Mouse (Mus musculus): ENCODE measurements around the gene Tubb5.

Gene Tubb5

GRCm38 (mm10) chr17:35825109-35825850, 12.8 kb downstream of the Tubb5 start:
- DNase-seq = no peak

DNA sequence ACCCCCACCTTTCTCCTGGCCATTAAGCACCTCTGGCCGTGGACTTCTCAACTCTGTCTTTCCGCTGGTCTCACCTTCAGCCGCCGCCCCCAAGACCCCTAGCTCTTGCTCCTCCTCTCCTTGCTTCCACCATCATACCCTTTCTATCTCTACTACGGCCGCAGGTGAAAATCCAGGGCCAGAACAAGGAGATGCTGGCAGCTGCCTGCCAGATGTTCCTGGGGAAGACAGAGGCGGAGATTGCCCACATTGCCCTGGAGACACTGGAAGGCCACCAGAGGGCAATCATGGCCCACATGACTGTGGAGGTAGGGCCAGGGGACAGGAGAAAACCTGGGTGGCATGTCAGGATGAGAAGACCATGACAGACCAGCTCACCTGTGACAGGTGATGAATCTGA, 13.7 kb downstream of the Tubb5 start:
- peak in 1 of 2 experiments; percentile 26 for DNase-seq

DNA sequence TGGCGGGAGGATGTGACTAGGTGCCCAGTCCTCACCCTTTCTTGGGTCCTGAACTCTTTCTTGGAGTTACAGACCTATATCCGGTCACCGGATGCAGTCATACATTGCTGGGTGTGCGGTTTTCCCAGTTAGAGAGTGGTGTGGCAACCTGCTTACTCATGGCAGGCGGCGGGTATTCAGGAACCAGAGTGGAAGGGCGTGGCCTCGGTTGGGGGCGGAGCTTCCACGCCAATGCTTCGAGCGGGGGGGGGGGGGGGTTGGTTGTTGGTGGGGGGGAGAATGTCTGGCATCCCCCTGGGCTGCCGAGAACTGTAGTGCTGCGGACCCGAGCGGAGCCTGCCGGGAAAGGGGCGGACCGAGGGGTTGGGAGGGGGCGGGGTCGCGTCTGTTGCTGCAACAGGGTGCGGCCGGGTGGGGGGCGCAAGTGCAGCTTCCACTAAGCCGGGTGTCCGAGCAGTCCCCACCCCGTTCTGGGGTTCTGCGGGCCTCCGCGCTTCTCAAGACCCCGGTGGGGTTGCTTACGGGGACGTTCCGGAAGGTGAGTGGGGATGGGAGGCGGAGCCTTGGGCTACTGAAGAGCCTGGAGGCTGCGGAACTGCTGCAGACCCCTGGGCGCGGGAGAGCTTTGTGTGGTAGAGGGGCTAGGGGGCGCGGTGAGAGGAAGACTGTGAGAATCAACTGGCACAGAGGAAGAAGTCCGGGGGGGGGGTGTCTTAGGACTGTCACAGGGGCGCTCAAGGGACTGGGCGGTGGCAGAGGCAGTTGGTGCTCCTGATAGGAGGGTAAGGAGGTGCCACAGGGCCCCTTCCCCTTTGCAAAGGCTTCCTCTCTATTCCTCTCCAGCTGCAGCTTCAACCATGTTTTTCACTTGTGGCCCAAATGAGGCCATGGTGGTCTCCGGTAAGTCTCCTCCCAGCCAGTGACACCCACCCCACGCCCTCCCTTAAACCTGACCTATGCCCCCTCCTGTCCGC, 14.9 kb downstream of the Tubb5 start, which contains the start of gene Flot1:
Gene Flot1, plus strand, starts transcription at position 267 of the 974 bp plus-strand sequence.
- peak; percentile 62 to 75 for DNase-seq

DNA sequence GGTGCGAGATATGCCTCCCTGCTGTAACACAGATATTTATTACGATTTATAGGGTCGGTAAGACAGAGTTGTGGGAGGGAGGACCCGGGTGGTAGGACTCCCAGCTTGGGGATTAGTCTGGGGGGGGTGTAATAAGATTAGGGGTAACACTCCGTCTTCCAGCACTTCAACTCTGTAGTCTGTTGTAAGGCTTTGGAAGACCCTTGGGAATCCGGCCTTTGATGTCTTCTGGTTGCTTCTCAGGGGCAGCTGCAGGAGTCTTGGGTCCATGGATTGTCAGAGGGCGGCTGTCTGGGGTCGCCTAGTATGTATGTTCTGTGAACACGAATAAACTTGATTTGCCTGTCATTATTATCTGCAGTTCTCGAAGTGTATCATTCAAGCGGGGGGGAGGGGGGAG, 15.5 kb downstream of the Tubb5 start:
- DNase-seq = peak in 1 of 2 experiments; percentile 20

DNA sequence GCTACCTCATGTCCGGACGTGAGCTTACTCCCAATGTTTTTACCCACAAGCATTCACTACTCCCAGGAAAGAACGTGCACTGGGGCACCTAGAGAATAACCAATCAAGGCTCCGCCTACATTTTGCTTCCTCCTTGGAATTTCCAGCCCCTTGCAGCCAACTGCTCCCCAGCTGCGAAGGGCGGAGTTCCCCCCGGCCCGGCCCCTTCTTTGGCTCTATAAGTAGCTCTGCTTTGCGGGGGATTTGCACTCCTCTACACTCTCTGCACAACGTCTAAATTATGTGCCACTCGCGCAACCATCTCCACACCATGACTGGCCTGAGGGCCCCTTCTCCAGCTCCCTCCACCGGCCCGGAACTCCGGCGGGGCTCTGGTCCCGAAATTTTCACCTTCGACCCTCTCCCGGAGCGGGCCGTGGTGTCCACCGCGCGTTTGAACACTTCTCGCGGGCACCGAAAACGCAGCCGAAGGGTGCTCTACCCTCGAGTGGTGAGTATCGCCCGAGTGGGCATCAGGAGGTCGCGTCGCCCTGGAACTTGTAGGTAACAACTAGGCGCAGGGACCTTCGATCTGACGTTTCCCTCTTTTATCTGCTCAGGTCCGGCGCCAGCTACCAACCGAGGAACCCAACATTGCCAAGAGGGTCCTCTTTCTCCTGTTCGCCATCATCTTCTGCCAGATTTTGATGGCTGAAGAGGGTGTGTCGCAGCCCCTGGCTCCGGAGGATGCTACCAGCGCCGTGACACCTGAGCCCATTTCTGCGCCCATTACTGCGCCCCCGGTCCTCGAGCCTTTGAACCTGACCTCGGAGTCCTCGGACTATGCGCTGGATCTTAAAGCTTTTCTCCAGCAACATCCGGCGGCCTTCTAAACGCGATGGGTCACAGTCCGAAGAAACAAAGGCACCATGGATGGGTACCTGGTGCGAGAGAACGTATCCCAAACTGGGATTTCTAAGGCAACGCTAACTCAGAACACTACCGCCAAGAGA, 16.4 kb downstream of the Tubb5 start, which contains the start of gene Ier3:
Gene Ier3, plus strand, starts transcription at position 246 of the 992 bp plus-strand sequence.
- peak in 1 of 2 experiments; percentile 46 for DNase-seq

DNA sequence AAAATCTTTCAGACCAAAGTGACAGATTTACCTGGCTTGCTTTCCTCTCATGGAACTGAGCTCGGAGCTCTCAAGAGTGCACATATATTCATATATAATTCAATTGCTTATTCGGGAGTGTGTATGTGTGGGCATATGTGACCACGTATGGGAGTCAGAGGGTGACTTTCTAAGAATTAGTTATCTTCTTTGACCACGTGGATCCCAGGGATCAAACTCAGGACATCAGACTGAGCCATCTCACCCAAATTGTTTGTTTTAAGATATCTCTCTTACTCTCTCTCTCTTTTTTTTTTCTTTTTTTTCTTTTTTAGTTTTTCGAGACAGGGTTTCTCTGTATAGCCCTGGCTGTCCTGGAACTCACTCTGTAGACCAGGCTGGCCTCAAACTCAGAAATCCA, 18.0 kb downstream of the Tubb5 start:
- DNase-seq = no peak

GRCm38 (mm10) chr17:35817226-35817625, 20.9 kb downstream of the Tubb5 start:
- DNase-seq = no peak

GRCm38 (mm10) chr17:35816686-35817085, 21.4 kb downstream of the Tubb5 start:
- no peak for DNase-seq

- no peak for DNase-seq
These were observed 22.3 kb downstream of the Tubb5 start for GRCm38 (mm10) chr17:35815836-35816235.

- DNase-seq = no peak
These were observed 23.4 kb downstream of the Tubb5 start for GRCm38 (mm10) chr17:35814678-35815077.

GRCm38 (mm10) chr17:35813653-35814052, 24.5 kb downstream of the Tubb5 start:
- DNase-seq = no peak

GRCm38 (mm10) chr17:35813245-35813647, 24.9 kb downstream of the Tubb5 start:
- DNase-seq = peak; percentile 26 to 35

GRCm38 (mm10) chr17:35812736-35813135, 25.4 kb downstream of the Tubb5 start:
- DNase-seq = no peak

GRCm38 (mm10) chr17:35812307-35812706, 25.8 kb downstream of the Tubb5 start:
- DNase-seq = no peak

DNA sequence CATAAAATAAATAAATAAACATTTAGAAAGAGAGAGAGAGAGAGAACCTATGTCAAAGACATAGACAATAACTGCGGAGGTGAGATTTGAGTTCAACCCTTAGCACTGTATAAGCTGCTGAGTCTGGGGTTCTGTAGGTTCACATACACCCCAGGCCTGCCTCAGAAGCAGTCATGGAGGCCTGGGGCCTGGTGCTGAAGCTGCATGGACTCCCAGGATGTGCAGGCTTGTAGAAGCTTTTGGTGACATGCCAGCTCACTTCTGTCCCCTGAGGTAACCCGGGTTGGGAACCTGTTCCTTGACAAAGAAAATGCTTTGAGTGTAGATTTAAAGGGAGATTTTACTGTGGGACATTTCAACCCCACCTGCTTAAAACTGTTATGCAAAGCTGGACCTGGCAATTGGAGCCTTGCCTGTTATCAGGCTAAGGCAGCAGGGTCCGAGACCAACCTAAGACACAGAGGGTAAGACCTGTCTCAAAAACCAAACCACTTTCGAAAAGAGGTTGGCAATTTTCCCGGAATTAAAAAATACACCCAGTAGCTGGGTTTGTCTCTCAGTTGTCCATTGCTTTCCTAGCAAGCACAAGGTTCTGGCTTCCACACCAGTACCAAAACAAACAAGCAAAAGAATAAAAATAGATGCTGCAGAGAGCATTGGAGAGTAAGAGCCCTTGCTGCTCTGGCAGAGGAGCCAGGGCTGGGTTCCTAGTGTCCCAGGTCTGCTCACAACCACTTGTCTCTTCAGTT, 27.0 kb downstream of the Tubb5 start:
- DNase-seq = no peak

- DNase-seq = no peak
These were observed 28.7 kb downstream of the Tubb5 start for GRCm38 (mm10) chr17:35809395-35809794.

GRCm38 (mm10) chr17:35808073-35808472, 30.0 kb downstream of the Tubb5 start:
- DNase-seq = no peak

GRCm38 (mm10) chr17:35803858-35804399, 34.2 kb downstream of the Tubb5 start:
- no peak for DNase-seq

GRCm38 (mm10) chr17:35803020-35803419, 35.1 kb downstream of the Tubb5 start:
- no peak for DNase-seq

DNA sequence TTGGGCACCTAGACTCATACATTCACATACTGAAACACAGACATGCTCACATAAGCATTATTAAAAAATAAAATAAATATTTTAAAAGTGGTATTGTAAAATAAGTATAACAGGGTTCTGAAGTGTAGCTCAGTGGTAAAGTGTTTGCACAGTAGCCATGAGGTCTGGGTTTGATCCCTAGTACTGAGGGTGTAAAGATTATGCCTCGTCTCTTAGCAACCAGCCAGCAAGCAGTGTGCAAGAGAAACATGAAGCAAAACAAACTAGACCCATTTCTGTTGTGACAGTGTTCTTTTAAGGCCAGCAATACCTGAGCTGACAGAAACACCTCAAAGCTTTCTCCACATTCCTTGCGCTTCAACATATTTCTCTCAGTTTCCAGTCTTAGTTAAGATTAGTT, 37.2 kb downstream of the Tubb5 start:
- DNase-seq = no peak

DNA sequence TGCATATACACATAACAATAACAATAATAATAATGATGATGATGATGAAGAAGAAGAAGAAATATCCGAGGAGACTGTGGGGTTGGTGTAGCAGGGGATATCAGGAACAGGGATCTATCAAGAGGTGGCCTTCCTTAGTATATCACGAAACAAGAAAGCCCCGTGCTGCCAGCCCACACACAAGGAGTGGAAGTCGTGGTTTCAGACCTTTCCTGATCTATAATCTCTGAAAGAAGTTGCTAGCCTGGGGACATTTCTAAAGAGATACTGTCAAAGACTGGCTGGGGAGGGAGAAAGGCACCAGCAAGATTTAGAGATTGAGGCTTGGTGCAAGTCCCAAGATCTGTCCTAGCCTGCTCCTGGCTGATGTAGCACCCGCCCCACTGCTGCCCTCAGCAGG, 41.3 kb downstream of the Tubb5 start:
- no peak for DNase-seq
